Mouse (Mus musculus) brain, embryonic 14.5 days (tissue): ENCODE results near the gene Lamb3. TPM values are rescaled to one million over a fixed set of nuclear protein-coding genes. Genes with fewer than 3 reads are reported as not detected.
A peak's percentile ranks its signal among the peaks of the same experiment; 100 is the strongest.

ENCODE experiments used
- DNase-seq: peaks from one replicate; pipeline ENCODE4 v3.0.0-alpha.2; 2011; ENCODE audit warnings: low read depth
- CTCF ChIP-seq: fragments of 200-500 bp; IDR thresholded peaks from 2 replicates; pipeline ENCODE4 v1.5.1; 2012; ENCODE audit warnings: inconsistent platforms, mild to moderate bottlenecking, moderate library complexity, borderline replicate concordance; ENCODE audit not compliant: insufficient read depth, insufficient read length; ENCODE audit errors: extremely low read depth
- POLR2A ChIP-seq: fragments of 200-500 bp; IDR thresholded peaks from 2 replicates; pipeline ENCODE4 v1.6.1; 2012; ENCODE audit warnings: mild to moderate bottlenecking, inconsistent platforms, borderline replicate concordance; ENCODE audit not compliant: poor library complexity, insufficient read depth, insufficient read length, severe bottlenecking; ENCODE audit errors: extremely low read depth
- polyA plus RNA-seq: library from polyadenylated mRNA; depleted of rRNA; stranded (reverse); fragments of >200 nt; gene quantifications from 2 replicates; pipeline ENCODE4 v1.2.3, GENCODE M21; 2012

Gene Lamb3
- polyA plus RNA-seq, 1 experiment, result 0.67 TPM

DNA sequence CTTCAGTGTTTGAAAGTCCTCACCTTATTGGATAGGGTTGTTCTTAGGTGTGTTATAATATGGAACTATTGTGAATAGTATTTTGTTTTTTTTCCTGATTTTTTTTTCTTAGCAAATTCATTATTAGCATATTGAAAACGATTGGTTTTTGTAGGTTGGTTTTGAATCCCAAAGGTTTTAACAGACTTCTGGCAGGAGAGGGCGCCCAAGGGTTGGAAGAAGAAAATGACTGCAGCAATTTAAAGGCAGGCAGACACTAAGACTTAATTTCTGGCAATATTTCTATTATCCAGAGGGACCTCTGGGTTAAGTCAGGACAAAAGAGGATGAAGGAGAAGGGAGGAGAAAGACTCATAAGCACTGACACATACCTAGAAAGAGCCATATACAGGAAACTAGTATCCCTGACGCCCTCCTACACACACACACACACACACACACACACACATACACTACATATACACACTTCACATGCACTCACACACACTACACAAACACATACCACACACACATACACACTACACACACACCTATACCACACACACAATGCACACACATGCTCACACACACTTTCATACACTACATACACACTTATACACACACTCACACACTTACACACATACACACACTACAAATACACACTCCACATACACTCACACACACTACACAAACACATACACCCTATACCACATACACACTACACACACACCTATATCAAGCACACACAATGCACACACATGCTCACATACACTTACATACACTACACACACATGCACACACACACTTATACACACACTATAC is 48.2 kb downstream of the Lamb3 start:
- DNase-seq, result peak; percentile 82
- TF ChIP-seq POLR2A (no peak), CTCF (peak; percentile 59; the same call in 1 of the 2 replicates)

DNA sequence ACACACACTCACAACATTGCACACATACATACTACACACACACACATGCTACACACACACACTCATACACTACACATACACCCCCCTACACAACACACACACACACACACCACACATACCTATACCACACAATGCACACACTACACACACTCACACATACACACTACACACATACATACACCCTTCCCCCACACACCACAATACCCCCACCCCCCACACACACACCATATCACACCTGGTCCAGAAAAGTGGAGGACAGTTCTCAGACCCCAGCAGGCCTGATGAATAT is 48.7 kb downstream of the Lamb3 start:
- TF ChIP-seq POLR2A (no peak), CTCF (no peak)
- DNase-seq, result no peak

DNA sequence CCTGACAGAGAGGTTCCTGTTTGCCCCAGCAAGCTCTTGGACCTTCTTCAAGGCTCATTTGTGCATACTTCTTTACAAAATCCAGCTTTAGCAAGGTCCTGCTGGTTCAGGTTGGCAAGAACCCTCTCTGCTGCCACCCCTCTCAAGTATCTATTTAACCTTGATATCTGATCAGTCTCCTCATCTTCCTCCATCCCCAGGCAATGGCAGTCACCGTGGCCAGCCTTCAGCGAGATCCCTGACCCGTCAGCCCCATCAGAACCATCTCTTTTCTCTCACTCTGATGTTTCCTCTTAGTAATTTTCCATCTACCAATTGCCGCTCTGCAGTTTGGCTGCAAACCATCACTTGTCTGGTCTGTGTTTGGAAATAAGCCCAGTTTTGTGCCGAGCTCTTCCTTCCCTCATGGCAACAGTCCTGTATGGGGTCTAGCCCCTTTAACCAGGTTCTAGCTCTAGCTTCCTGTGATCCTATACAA is 49.2 kb downstream of the Lamb3 start:
- peak; percentile 53 for DNase-seq
- TF ChIP-seq CTCF (no peak), POLR2A (no peak)

DNA sequence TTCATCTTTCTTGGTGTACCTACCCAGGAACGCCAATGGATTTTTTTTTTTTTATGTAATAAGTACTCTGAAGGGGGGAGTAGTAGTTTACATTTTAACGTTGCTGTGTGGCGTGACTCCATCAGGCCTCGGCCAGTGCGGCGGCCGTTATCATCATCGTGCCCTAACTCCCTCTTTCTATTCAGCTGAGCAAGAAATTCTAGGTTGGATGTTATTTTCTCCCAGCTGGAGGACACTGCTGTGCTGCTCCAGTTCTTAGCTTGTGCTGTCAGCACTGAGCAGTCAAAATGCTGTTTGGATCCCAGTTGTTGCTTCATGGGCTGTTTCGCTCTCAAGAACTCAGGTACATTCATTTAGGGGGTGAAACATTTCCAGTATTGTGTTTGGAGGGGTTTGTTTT is 52.1 kb downstream of the Lamb3 start:
- TF ChIP-seq CTCF, result no peak
- TF ChIP-seq POLR2A, result no peak
- no peak for DNase-seq

DNA sequence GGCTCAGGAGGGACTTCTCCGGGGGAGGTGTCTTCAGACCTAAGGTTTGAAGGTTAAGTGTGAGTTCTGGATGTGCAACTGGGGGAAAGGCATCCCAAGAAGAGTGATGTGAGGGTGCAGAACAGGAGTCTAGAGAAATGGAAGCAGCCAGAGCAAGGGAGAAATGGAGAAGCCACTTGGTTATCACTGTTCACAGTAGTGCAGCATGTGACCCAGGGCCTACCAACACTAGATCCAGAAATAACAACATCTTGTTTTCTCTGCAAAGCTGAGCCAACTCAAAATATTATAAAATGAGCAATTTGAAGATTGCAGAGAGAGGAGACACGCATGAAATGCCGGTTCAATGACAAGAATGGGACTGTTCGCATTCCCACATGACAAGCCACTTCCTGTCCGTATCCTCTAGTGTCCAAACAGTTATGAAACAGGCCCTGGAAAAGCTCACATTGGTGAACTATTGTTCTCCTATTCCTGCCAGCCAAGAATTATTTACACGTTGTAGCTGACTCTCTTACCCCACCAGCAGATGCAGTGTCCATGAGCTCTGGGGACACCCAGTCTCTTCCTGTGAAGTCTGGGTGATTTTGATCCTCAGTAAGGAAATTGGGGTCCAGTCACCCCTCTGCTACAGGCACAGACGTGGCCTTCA is 54.5 kb downstream of the Lamb3 start:
- TF ChIP-seq CTCF, result no peak
- no peak for TF ChIP-seq POLR2A
- DNase-seq, result no peak

DNA sequence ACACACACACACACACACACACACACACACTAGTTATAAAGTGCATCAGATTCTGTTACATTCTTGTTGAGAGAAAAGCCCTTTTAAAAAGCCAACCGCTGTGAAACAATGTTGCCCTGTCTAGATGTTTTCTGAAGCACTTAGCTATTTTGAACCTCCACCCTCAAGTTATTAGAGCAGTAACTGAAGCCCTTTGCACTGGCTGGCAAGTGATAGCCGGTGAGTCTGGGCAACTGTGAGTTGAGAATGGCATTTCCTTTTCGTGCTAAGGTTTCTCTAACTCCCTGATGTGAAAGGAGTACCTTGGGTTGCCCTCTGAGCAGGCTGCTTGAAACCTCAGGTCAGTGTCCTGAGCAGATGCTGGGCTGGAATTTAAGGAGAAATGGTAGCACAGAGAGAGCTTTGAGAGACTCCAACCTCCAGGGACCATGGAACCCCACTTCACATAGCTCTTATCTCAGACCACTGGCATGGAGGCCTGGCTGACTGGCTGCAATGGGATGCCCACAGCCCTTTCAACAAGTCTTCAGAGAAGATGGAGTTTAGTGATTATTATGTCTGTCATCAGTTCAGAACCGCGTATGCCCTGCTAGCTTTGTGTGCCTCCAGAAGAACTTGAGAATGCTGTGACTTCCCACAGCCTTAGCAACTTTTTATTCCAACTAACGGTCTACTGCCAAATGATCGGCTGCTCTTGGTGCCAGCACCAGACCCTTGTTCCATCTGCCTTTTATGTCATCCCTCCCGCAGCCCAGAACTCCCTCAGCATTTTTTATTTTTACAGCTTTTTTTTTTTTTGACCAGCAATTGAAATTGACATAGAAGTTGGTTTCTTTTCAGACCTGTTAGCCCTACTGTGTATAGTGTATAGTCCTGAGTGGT is 55.8 kb downstream of the Lamb3 start:
- no peak for DNase-seq
- no peak for TF ChIP-seq POLR2A
- no peak for TF ChIP-seq CTCF

DNA sequence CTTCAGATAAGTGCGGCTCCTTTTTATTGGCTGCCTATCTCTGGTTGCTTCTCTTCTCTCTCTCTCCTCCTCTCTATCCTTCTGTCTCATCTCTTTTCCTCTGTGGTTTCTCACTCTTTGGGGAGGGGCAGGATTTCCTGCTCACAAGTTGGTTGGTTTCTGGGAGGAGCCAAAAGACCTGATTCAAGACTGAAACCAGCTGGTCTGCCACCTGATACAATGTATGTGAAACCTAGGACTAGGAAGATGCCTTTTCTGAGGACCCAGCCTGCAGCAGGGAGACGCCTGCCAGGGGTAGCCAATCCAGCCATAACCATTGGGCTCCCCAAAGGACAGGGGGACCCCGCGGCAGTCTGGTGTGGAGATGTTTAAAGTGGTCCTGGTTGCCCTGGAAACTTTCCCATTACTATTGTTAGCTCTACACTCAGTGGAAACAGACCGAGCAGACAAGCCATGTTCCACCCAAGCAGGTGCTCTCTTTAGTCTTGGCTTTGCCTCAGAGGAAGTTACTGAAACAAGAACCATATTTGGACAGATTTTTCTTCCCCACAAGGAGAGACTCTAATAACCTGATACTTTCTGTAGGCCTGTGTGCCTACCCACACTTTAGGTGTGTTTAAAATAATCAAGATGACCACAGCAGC is 56.6 kb downstream of the Lamb3 start, which contains the start of gene Hsd11b1:
Gene Hsd11b1, minus strand, starts transcription at position 121 of the 644 bp plus-strand sequence.
- DNase-seq, result no peak
- no peak for TF ChIP-seq POLR2A
- TF ChIP-seq CTCF, result no peak

DNA sequence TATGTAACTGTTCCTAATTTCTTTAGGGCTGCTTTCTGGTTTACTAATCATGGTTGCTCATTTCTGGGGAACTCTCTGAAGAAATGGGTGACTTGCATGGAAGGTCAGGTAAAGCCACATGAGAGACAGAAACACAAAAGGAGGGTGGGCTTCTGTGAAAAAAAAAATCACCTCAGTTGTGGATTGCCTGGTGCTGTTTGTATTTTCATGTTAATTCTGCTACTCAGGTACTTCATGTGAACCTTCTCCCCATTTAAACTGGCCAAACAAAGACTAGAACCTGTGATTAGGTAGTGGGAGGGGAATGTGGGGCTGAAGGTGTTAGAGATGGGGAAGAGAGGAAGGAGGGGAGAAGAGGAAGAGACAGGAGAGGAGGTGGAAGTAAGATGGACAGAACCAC is 58.2 kb downstream of the Lamb3 start:
- DNase-seq, result no peak
- TF ChIP-seq POLR2A, result no peak
- no peak for TF ChIP-seq CTCF

DNA sequence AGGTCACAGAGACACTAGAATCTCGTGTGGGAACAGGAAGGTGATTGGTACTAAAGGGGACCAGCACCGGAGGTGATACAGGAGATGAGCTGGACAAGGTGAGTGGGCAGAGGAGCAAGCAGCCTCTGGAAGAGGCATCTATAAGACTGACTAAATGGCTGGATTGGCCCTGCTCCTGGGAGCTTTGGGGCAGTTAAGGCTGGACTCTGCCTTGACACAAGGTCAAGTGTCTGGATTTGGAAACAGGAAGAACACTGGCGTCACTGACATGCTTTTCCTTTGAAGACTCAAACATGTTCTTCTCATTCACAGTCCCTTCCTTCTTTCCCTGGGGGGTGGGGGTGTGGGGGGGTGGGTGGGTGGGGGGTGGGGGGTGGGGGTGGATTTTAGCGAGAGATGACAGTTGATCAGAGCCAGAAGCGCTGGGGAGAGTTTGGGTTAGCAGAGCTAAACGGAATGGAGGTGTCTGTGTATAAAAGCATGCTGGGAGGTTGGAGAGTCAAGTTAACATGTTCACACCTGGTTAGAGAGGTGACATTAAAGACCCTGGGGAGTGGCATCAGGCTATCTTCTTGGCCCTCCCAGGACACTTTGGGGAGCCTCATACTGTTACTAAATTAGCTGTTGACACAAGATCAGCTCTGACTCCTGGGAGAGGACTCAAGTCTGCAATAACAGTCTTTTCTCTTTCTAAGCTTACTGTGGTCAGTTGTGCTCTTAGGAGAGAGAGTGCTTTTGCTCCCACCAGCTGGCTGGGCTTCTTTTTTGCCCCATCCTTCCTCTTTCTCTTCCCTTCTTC is 63.7 kb downstream of the Lamb3 start:
- TF ChIP-seq POLR2A (no peak), CTCF (no peak)
- DNase-seq, result no peak

DNA sequence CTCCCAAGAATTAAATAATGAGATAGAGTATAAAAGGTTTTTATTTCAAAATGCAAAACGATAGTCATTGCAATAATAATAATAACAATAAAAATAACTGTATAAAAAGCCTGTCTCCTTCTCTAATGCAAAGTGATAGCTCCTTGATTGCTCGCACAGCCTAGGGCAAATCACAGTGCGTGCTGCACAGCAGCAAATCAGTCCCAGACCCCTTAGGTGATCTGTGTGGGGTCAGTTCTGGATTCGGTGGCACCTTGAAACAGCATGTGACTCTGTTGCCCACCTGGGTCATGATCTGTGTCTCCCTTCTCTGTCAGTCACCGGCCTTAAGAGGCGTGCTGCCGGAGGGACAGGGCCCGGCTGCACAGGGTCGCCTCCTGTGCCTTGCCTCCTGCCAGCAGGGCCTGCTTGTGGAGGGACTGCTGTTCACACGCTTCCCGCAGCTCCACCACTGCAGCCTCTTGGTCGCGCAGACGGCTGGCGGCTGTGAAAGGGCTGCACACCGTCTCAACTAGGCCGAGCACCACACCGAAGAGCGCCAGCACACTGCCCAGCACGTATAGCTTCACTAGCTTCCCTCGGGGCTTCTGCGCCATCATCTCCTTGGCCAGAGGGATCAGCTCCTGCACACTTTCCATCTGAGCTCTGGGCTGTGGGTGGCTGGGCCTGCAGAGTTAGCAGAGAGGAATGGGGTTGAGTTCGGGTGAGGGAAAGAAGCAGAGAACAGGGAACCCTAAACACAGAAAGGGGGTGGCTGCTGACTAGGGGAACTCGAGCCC is 64.8 kb downstream of the Lamb3 start:
- DNase-seq, result peak; percentile 69
- no peak for TF ChIP-seq CTCF
- 0 out of 2 replicates have a peak, but pooled peaks have one; percentile 8 for TF ChIP-seq POLR2A
